Mouse (Mus musculus): Measurements from ENCODE around the gene Slc5a10. TPM values are rescaled to one million over a fixed set of nuclear protein-coding genes. Genes with fewer than 3 reads are reported as not detected.

Gene Slc5a10
- polyA plus RNA-seq, 1 experiment from 2014 or later = 0.08 TPM

DNA sequence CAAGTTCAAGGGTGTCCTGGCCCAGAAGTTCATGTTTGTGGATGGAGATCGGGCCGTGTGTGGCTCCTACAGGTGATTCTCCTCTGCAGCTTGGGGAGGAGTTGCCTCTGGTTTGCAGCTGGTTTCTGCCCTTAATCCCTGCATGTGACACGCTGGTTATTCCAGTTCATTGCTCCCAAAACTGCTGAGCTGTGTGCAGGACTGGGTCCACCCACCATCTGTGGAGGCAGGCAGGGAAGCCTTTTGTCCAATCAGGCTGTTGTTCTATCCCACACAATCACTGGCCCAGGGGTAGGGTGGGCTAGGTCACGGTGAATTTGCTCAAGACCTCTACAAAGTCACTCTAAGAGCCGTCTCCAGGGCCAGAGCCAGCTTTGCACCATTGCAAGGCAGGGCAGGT lies 18.9 kb downstream of the Slc5a10 start:
- H3K9ac ChIP-seq (replicated peaks) = no peak overlapping the region
- no peak overlapping the region for H3K4me2 ChIP-seq (replicated peaks)
- H3K4me3 ChIP-seq (replicated peaks) = no peak overlapping the region
- H3K36me3 ChIP-seq = no peaks in the 10 kb centered on the region
- H3K9me3 ChIP-seq = no peaks in the 10 kb centered on the region
- no peaks in the 10 kb centered on the region for H3K27me3 ChIP-seq
- no peak overlapping the region for H3K27ac ChIP-seq
- WGBS = 33% methylated on average over 5 of the region's 5 CpGs
- H3K4me1 ChIP-seq (replicated peaks) = peaks cover 15% of the 10 kb centered on the region
- ATAC-seq = no peak

GRCm38 (mm10) chr11:61699933-61700332 lies 20.7 kb downstream of the Slc5a10 start:
- Histone ChIP-seq H3K27ac (no peak overlapping the region), H3K4me3 (replicated peaks) (no peak overlapping the region), H3K36me3 (no peaks in the 10 kb centered on the region), H3K27me3 (no peaks in the 10 kb centered on the region), H3K4me1 (replicated peaks) (peaks cover 15% of the 10 kb centered on the region), H3K4me2 (replicated peaks) (no peak overlapping the region), H3K9me3 (no peaks in the 10 kb centered on the region), H3K9ac (replicated peaks) (no peak overlapping the region)
- ATAC-seq = no peak
- WGBS = 58% methylated on average over 4 of the region's 4 CpGs

DNA sequence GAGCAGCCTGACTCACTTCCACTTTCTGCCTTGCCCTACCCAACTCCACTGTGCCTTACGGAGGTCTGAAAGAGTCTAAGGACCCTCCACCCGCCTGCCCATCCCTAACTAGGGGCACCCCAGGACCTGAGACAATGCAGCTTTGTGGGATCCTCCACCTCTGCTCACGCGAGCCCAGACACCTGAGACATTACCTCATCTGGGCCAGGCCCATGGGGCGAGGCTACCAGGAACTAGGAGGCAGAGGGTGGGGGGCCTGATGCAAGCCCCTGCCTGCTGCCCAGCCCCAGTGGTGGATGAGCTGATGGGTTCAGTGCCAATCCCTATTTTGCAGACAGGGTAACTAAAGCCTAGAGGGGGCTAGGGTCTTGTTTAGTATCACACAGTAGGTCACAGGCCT lies 21.2 kb downstream of the Slc5a10 start:
- no peak overlapping the region for H3K4me3 ChIP-seq (replicated peaks)
- no peak for ATAC-seq
- H3K9me3 ChIP-seq = no peaks in the 10 kb centered on the region
- peaks cover 15% of the 10 kb centered on the region for H3K4me1 ChIP-seq (replicated peaks)
- no peak overlapping the region for H3K4me2 ChIP-seq (replicated peaks)
- no peaks in the 10 kb centered on the region for H3K27me3 ChIP-seq
- WGBS = 92% methylated on average over 5 of the region's 5 CpGs
- no peak overlapping the region for H3K9ac ChIP-seq (replicated peaks)
- H3K27ac ChIP-seq = no peak overlapping the region
- H3K36me3 ChIP-seq = no peaks in the 10 kb centered on the region

- H3K36me3 ChIP-seq = no peaks in the 10 kb centered on the region
- no peaks in the 10 kb centered on the region for H3K9me3 ChIP-seq
- no peak overlapping the region for H3K27ac ChIP-seq
- H3K4me1 ChIP-seq (replicated peaks) = peaks cover 15% of the 10 kb centered on the region
- no peak overlapping the region for H3K9ac ChIP-seq (replicated peaks)
- H3K4me3 ChIP-seq (replicated peaks) = no peak overlapping the region
- no peaks in the 10 kb centered on the region for H3K27me3 ChIP-seq
- no peak for ATAC-seq
- H3K4me2 ChIP-seq (replicated peaks) = no peak overlapping the region
Measured at GRCm38 (mm10) chr11:61698852-61699251, 21.8 kb downstream of the Slc5a10 start.

DNA sequence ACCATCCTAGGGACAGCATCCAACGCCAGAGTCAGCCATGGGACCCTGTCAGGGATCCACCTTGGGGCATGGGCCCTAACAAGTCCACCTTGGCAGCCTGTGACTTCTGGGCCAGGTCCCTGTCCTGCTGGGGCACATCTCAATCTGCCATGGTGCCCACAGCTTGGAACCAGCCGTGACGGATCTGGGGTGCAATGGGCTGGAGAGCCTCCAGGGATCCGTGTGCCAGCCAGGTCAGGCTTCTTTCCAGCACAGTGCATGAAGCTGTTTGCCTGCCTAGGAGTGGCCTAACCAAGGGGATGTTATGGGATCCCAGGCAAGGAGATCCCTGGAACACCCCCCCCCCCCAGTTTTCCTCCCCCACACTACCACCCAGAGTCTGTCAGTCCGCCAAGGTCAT lies 27.6 kb downstream of the Slc5a10 start:
- Histone ChIP-seq H3K27me3 (no peaks in the 10 kb centered on the region), H3K4me1 (replicated peaks) (no peaks in the 10 kb centered on the region), H3K4me2 (replicated peaks) (no peak overlapping the region), H3K27ac (no peak overlapping the region), H3K9ac (replicated peaks) (no peak overlapping the region), H3K9me3 (no peaks in the 10 kb centered on the region), H3K36me3 (no peaks in the 10 kb centered on the region), H3K4me3 (replicated peaks) (no peak overlapping the region)
- ATAC-seq = no peak
- WGBS = 88% methylated on average over 5 of the region's 5 CpGs

DNA sequence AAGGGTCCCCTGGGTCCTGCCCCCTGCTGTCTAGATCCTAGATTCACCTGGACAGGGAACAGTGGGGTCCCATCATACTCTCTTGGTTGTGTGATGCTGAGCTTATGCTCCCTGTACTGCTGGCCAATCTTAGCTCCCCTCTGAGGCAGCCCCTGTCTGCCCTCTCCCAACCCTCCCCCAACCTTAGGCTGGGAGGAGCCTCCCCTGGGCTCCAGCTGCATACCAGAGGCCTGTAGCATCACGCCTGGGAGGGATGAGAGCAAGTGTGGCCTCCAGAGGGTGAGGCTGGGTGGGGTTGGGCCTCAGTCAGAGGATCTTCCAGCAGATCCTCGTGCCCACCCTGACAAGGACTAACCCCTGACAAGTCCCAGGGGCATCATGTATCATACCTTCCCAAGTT lies 33.0 kb downstream of the Slc5a10 start:
- Histone ChIP-seq H3K9ac (replicated peaks) (no peak overlapping the region), H3K9me3 (no peaks in the 10 kb centered on the region), H3K4me3 (replicated peaks) (no peak overlapping the region), H3K4me2 (replicated peaks) (no peak overlapping the region), H3K4me1 (replicated peaks) (peaks cover 12% of the 10 kb centered on the region; the same call in 1 of the 2 replicates), H3K27me3 (peaks cover 40% of the 10 kb centered on the region), H3K27ac (no peak overlapping the region), H3K36me3 (no peaks in the 10 kb centered on the region)
- 55% methylated on average over 2 of the region's 2 CpGs for WGBS
- ATAC-seq = no peak

DNA sequence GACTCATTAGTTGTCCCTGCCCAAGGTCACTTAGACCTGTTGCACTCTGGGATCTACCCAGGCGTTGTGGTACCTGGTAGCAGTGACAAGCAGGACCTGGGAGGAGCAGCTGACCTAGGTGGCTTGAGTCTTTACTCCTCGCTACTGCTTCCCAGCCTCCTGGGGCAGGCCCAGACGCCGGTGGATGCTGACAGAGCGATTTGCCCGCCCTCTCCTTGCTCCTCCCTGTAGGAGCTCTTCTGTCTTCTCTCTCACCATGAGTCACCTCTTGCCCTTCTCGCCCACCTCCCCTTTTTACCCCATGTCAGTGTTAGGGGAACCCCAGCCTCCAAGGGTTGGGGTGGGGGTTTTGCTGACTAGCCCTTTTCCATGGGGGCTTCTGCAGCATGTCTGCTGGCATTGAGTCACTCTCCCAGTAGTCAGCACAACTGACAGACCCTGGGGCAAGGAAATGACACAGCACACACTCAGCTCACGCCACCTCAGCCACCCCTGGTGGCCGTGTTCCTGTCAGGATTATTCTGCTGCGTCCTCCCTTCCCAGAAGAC lies 33.6 kb downstream of the Slc5a10 start:
- H3K9me3 ChIP-seq = no peaks in the 10 kb centered on the region
- H3K4me1 ChIP-seq (replicated peaks) = peaks cover 12% of the 10 kb centered on the region; the same call in 1 of the 2 replicates
- no peak overlapping the region for H3K4me2 ChIP-seq (replicated peaks)
- H3K36me3 ChIP-seq = no peaks in the 10 kb centered on the region
- 50% methylated on average over 10 of the region's 10 CpGs for WGBS
- no peak for ATAC-seq
- H3K27me3 ChIP-seq = peaks cover 41% of the 10 kb centered on the region
- H3K4me3 ChIP-seq (replicated peaks) = no peak overlapping the region
- no peak overlapping the region for H3K27ac ChIP-seq
- H3K9ac ChIP-seq (replicated peaks) = no peak overlapping the region

GRCm38 (mm10) chr11:61686141-61686540 lies 34.5 kb downstream of the Slc5a10 start:
- no peak for ATAC-seq
- WGBS = 84% methylated on average over 2 of the region's 2 CpGs
- Histone ChIP-seq H3K9me3 (no peaks in the 10 kb centered on the region), H3K4me1 (replicated peaks) (peaks cover 12% of the 10 kb centered on the region; the same call in 1 of the 2 replicates), H3K27me3 (peaks cover 41% of the 10 kb centered on the region), H3K36me3 (no peaks in the 10 kb centered on the region), H3K4me2 (replicated peaks) (no peak overlapping the region), H3K9ac (replicated peaks) (no peak overlapping the region), H3K4me3 (replicated peaks) (no peak overlapping the region), H3K27ac (no peak overlapping the region)

DNA sequence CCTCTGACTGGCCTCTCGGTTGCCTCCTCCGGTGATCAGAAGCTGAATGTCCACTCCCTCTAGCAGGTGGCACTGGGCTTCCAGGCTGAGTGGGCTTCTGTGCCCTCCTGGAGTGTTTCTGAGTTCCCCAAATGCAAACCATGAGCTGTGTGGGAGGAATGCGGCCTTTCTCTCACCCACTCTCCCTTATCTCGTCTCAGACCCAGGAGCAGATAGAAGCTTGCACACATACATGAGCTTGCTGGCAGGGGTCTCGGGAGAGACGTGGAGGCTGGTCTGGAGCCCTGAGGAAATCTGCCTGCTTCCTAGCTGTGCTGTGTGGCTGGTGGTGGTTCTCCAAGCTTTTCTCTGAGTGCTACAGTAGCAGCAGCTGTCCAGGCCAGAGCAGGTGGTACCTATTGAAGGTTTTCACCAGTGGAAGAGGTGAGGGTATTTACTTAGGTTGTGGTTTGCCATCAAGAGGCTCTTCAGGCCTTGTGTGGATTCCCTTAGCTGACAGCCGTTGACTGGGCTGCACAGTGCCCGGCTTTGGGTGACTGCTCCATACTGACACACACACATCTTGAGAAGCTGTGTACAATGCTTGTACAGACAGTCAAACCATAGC lies 35.4 kb downstream of the Slc5a10 start:
- no peak overlapping the region for H3K4me2 ChIP-seq (replicated peaks)
- H3K27me3 ChIP-seq = peaks cover 41% of the 10 kb centered on the region
- no peak overlapping the region for H3K4me3 ChIP-seq (replicated peaks)
- no peaks in the 10 kb centered on the region for H3K36me3 ChIP-seq
- H3K9ac ChIP-seq (replicated peaks) = no peak overlapping the region
- no peak overlapping the region for H3K27ac ChIP-seq
- no peak for ATAC-seq
- H3K4me1 ChIP-seq (replicated peaks) = peaks cover 12% of the 10 kb centered on the region; the same call in 1 of the 2 replicates
- H3K9me3 ChIP-seq = no peaks in the 10 kb centered on the region
- 82% methylated on average over 8 of the region's 8 CpGs for WGBS

DNA sequence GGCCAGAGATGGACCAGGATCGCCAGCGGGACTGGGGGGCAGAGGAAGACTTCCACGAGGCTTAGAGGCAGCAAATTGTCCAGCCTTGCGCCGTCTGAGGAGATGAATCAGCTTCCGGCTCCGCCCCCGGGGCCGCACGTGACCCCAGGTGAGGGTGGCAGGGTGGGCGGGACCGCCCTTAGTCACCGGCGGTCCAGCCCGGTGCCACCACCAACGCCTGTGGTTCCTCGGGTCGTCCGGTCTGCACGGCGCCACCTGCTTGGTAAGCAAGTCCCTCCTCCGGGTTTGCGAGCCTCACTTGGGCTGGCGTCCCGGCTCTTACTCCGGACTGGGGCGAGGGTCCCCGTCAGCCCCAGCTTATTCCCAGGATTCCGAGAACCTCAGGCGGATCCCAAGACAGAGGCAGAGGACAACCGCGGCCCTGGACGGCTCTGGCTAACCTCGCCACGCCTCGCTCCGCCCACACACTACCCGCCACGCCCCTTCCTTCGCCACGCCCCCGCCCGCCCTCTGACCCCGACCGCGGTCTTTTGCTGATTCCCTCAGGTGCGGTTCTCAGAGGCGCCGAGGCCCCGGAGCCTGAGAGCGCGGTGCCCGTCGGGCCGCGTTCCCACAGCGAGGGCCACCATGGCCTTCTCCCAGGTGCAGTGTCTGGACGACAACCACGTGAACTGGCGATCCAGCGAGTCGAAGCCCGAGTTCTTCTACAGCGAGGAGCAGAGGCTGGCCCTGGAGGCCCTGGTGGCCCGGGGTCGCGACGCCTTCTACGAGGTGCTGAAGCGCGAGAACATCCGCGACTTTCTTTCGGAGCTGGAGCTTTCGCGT lies 36.5 kb downstream of the Slc5a10 start, which contains the start of gene Fam83g:
Gene Fam83g, plus strand, starts transcription at position 185 of the 825 bp plus-strand sequence.
- H3K9ac ChIP-seq (replicated peaks) = no peak within 1 kb of the TSS
- no peaks in the 10 kb centered on the region for H3K9me3 ChIP-seq
- WGBS = 2% methylated on average over 74 of the region's 76 CpGs
- H3K27ac ChIP-seq = no peak within 1 kb of the TSS
- H3K4me2 ChIP-seq (replicated peaks) = peak within 1 kb of the TSS; percentile 53
- H3K4me3 ChIP-seq (replicated peaks) = peak within 1 kb of the TSS; percentile 36
- H3K36me3 ChIP-seq = no peaks in the 10 kb centered on the region
- peak; percentile 58; the same call in 1 of the 2 replicates for ATAC-seq
- H3K4me1 ChIP-seq (replicated peaks) = peaks cover 12% of the 10 kb centered on the region; the same call in 1 of the 2 replicates
- peaks cover 41% of the 10 kb centered on the region for H3K27me3 ChIP-seq

DNA sequence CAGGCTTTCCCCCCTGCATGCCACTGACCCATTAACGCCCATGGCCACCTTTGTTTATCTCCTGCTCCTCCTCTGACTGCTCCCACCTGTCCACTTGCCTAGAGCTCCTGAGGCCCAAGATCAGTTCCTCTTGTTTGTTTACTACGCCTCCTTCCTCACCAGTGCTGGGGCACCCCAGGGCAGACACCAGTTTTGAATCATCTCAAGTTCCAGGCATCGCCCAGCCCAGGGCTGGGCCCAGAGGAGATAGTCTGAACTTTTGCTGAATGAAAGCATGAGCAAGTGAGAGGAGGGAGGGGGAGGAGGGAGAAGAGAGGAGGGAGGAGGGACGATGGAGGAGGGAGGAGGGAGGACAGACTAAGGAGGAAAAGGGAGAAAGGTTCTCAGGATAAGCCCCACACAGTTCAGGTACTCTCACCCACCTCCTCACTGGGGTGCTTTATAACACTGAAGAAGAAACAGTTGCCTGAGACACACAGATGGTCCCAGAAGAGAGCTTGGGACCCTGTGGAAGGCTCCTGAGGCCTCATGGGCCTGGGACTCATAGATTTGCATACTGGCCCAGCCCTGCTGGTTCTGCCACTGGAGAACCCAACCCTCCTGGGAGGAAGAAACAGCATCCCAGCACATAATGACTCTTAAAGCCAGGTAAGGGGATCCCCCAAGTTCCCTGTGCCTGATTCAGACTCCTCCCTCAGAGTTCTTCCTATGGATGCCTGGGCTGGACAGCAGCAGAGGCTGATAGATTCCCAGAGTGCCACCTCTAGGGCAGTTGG lies 41.3 kb downstream of the Slc5a10 start:
- ATAC-seq = no peak
- H3K4me3 ChIP-seq (replicated peaks) = no peak overlapping the region
- peaks cover 17% of the 10 kb centered on the region for H3K27me3 ChIP-seq
- WGBS = 72% methylated on average over 4 of the region's 4 CpGs
- H3K4me1 ChIP-seq (replicated peaks) = peaks cover 18% of the 10 kb centered on the region
- no peak overlapping the region for H3K4me2 ChIP-seq (replicated peaks)
- H3K9me3 ChIP-seq = no peaks in the 10 kb centered on the region
- no peaks in the 10 kb centered on the region for H3K36me3 ChIP-seq
- H3K27ac ChIP-seq = no peak overlapping the region
- H3K9ac ChIP-seq (replicated peaks) = no peak overlapping the region

GRCm38 (mm10) chr11:61677709-61678108 lies 42.9 kb downstream of the Slc5a10 start:
- ATAC-seq = no peak
- Histone ChIP-seq H3K4me2 (replicated peaks) (no peak overlapping the region), H3K4me3 (replicated peaks) (no peak overlapping the region), H3K27me3 (peaks cover 6% of the 10 kb centered on the region), H3K9ac (replicated peaks) (no peak overlapping the region), H3K4me1 (replicated peaks) (peaks cover 12% of the 10 kb centered on the region), H3K36me3 (no peaks in the 10 kb centered on the region), H3K27ac (no peak overlapping the region), H3K9me3 (no peaks in the 10 kb centered on the region)
- WGBS = 88% methylated on average over 4 of the region's 4 CpGs

Measured in midbrain, embryonic 13.5 days (tissue).